Mouse (Mus musculus) heart, embryonic 11.5 days (tissue): Measurements from ENCODE around the gene Pde12. TPM values are rescaled to one million over a fixed set of nuclear protein-coding genes. Genes with fewer than 3 reads are reported as not detected.
"Not testable (repeated sequence)": the region's sequence is repeated elsewhere in the genome, so short reads cannot be mapped to it uniquely, and the experiment has no call there.

Source experiments
- ATAC-seq: fragments of 200-750 bp; cut with Nextera tagmentation; replicated peaks from 2 replicates; pipeline ENCODE4 v1.8.0; 2017; ENCODE audit warnings: moderate library complexity; ENCODE audit not compliant: insufficient number of reproducible peaks, low FRiP score, low TSS enrichment
- H3K27ac ChIP-seq: fragments of 300-500 bp; sonication (generic); 2 replicates; pipeline ENCODE4 v1.5.1; 2014; ENCODE audit warnings: mild to moderate bottlenecking, low read depth, low read length
- H3K27me3 ChIP-seq: fragments of 300-500 bp; sonication (generic); 2 replicates; pipeline ENCODE4 v1.6.1; 2014; ENCODE audit warnings: mild to moderate bottlenecking, low read length, mixed read lengths; ENCODE audit not compliant: control insufficient read depth, insufficient read depth
- H3K36me3 ChIP-seq: fragments of 300-500 bp; sonication (generic); 2 replicates; pipeline ENCODE4 v1.6.1; 2014; ENCODE audit warnings: mild to moderate bottlenecking, low read length, moderate library complexity, mixed read lengths; ENCODE audit not compliant: control insufficient read depth, insufficient read depth
- H3K4me1 ChIP-seq: fragments of 300-500 bp; sonication (generic); 2 replicates; pipeline ENCODE4 v1.6.1; 2014; ENCODE audit warnings: low read length; ENCODE audit not compliant: control insufficient read depth, insufficient read depth
- H3K4me2 ChIP-seq: fragments of 300-500 bp; sonication (generic); 2 replicates; pipeline ENCODE4 v1.6.1; 2014; ENCODE audit warnings: mild to moderate bottlenecking, moderate library complexity
- H3K4me3 ChIP-seq: fragments of 300-500 bp; sonication (generic); 2 replicates; pipeline ENCODE4 v1.5.1; 2014; ENCODE audit warnings: low read depth, low read length
- H3K9ac ChIP-seq: fragments of 300-500 bp; sonication (generic); 2 replicates; pipeline ENCODE4 v1.6.1; 2014; ENCODE audit warnings: mild to moderate bottlenecking, low read depth, low read length, moderate library complexity
- H3K9me3 ChIP-seq: fragments of 300-500 bp; sonication (generic); replicated peaks from 2 replicates; pipeline ENCODE4 v1.6.1; 2016; ENCODE audit warnings: low read length; ENCODE audit not compliant: control insufficient read depth
- WGBS: fragments of 180-500 bp; shearing (Covaris S2); extraction: QIAGEN DNeasy Blood & Tissue Kit; methylation state at CpG from one replicate; pipeline ENCODE4 v1.1.7; 2014; ENCODE audit not compliant: insufficient replicate concordance; 5-methylcytosine and 5-hydroxymethylcytosine counted together
- polyA plus RNA-seq: library from polyadenylated mRNA; unstranded; fragments of >200 nt; fragmentation: Nextera tagmentation; extraction: Ambion mirVana; gene quantifications from 2 replicates; pipeline ENCODE4 v1.2.1, GENCODE M21; 2014

The Pde12 gene
- 11.0 and 11.4 TPM in 2 replicates for polyA plus RNA-seq

- peak within 1 kb of the TSS; percentile 90 for H3K9ac ChIP-seq
- peak within 1 kb of the TSS; percentile 87 for H3K4me2 ChIP-seq
- H3K4me1 ChIP-seq: peaks cover 15% of the 10 kb centered on the region; the same call in 1 of the 2 replicates
- under 1% methylated on average over 70 of the region's 70 CpGs for WGBS
- peaks cover 5% of the 10 kb centered on the region for H3K36me3 ChIP-seq
- no peaks in the 10 kb centered on the region for H3K27me3 ChIP-seq
- ATAC-seq: peak; percentile 84
- peak within 1 kb of the TSS; percentile 97 for H3K4me3 ChIP-seq
- peak within 1 kb of the TSS; percentile 90 for H3K27ac ChIP-seq
- no peaks in the 10 kb centered on the region for H3K9me3 ChIP-seq
These were observed at the start of gene Pde12 for GRCm38 (mm10) chr14:26669292-26670073. Pde12 (minus strand) TSS chr14:26669883.

DNA sequence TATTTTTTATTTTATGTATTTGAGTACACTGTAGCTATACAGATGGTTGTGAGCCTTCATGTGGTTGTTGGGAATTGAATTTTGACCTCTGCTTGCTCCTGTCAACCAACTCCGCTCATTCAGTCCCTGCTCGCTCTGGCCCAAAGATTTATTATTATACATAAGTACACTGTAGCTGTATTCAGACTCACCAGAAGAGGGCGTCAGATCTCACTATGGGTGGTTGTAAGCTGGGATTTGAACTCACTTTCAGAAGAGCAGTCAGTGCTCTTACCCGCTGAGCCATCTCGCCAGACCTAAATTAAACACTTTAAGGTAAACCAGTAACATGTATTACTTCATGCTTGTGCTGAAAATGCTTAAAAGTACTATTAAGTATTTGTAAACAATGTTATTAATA lies 35.6 kb upstream of the Pde12 start:
- WGBS: 84% methylated on average over 5 of the region's 5 CpGs
- H3K27ac ChIP-seq, H3K4me2 ChIP-seq, ATAC-seq, H3K9ac ChIP-seq, H3K27me3 ChIP-seq, H3K9me3 ChIP-seq, H3K36me3 ChIP-seq, H3K4me1 ChIP-seq, H3K4me3 ChIP-seq: not testable (repeated sequence)

DNA sequence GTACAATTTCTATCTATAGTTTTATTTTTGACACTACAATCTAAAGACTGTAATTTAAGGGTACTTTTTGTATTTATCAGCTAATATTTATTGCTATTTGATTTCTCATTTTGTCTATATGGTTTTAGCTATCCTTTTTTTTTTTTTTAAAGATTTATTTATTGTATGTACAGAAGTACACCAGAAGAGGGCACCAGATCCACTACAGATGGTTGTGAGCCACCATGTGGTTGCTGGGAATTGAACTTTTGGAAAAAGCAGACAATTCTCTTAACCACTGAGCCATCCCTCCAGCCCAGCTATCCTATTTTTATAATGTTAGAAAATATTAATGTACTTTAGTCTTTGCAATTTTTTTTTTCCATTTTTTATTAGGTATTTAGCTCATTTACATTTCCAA lies 28.2 kb upstream of the Pde12 start:
- Histone ChIP-seq H3K4me3 (no peak overlapping the region), H3K36me3 (no peaks in the 10 kb centered on the region), H3K27ac (no peak overlapping the region), H3K9ac (no peak overlapping the region), H3K4me2 (no peak overlapping the region), H3K9me3 (no peaks in the 10 kb centered on the region), H3K27me3 (no peaks in the 10 kb centered on the region), H3K4me1 (no peaks in the 10 kb centered on the region)
- ATAC-seq: no peak

GRCm38 (mm10) chr14:26692974-26693373 lies 23.3 kb upstream of the Pde12 start, which contains the start of gene Dnah12:
Dnah12 (plus strand) TSS chr14:26693274.
- H3K27ac ChIP-seq: no peak within 1 kb of the TSS
- no peak within 1 kb of the TSS for H3K4me2 ChIP-seq
- H3K4me3 ChIP-seq: no peak within 1 kb of the TSS
- H3K9me3 ChIP-seq: no peaks in the 10 kb centered on the region
- no peak within 1 kb of the TSS for H3K9ac ChIP-seq
- H3K27me3 ChIP-seq: no peaks in the 10 kb centered on the region
- WGBS: 79% methylated on average over 3 of the region's 3 CpGs
- no peaks in the 10 kb centered on the region for H3K4me1 ChIP-seq
- no peak for ATAC-seq
- no peaks in the 10 kb centered on the region for H3K36me3 ChIP-seq

GRCm38 (mm10) chr14:26691363-26691762 lies 21.7 kb upstream of the Pde12 start:
- no peak overlapping the region for H3K4me2 ChIP-seq
- H3K27me3 ChIP-seq: no peaks in the 10 kb centered on the region
- no peak for ATAC-seq
- peak overlapping the region; percentile 63 for H3K27ac ChIP-seq
- WGBS: 45% methylated on average over 2 of the region's 2 CpGs
- H3K4me1 ChIP-seq: no peaks in the 10 kb centered on the region
- no peak overlapping the region for H3K4me3 ChIP-seq
- no peak overlapping the region for H3K9ac ChIP-seq
- H3K9me3 ChIP-seq: no peaks in the 10 kb centered on the region
- no peaks in the 10 kb centered on the region for H3K36me3 ChIP-seq

DNA sequence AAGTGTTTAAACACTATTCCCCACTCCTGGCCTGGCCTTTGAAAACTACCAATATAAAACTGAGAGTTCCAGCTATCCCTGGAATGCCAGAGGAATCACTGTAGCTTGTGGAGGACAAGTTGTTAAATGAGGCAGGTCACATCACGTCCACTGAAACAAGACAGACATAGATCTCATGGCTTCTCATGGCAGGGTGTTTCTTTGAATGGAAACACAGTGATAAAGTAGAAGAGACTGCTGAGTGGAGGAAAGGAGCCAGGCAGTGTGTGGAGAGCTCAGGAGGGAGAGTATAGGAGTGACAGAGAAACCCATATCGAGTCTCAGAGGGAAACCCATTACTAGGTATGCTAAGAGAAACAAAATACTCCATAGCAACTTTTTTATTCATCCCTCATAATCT lies 21.0 kb upstream of the Pde12 start:
- no peaks in the 10 kb centered on the region for H3K4me1 ChIP-seq
- peak overlapping the region; percentile 74 for H3K27ac ChIP-seq
- 25% methylated on average over 2 of the region's 2 CpGs for WGBS
- H3K27me3 ChIP-seq: no peaks in the 10 kb centered on the region
- no peak overlapping the region for H3K4me2 ChIP-seq
- H3K9ac ChIP-seq: no peak overlapping the region
- ATAC-seq: 0 out of 2 replicates have a peak, but pooled peaks have one; percentile 26
- H3K36me3 ChIP-seq: no peaks in the 10 kb centered on the region
- no peaks in the 10 kb centered on the region for H3K9me3 ChIP-seq
- no peak overlapping the region for H3K4me3 ChIP-seq

DNA sequence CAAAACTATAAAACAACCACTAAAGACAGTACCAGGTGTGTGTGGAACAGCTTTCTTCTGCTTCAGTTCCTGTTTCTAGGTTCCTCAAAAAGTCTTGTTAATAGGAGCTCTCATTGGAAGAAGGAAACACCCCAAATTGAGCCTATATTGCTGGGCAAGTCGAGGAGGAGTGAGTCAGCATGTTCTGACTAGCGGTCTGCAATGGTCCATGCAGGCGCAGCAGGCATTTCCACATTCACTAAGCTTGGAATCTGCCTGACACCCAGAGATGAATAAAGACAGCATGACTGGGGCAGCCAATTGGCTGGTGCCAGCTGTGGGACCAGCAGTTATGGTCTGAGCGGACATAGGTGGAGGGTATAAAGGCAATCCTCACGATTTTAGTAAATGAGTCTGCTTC lies 6.1 kb upstream of the Pde12 start:
- no peaks in the 10 kb centered on the region for H3K36me3 ChIP-seq
- H3K27me3 ChIP-seq: no peaks in the 10 kb centered on the region
- H3K4me1 ChIP-seq: no peaks in the 10 kb centered on the region
- H3K4me3 ChIP-seq: no peak overlapping the region
- H3K4me2 ChIP-seq: peak overlapping the region; percentile 48
- no peak for ATAC-seq
- no peaks in the 10 kb centered on the region for H3K9me3 ChIP-seq
- H3K27ac ChIP-seq: no peak overlapping the region
- H3K9ac ChIP-seq: no peak overlapping the region
- WGBS: 64% methylated on average over 5 of the region's 5 CpGs

DNA sequence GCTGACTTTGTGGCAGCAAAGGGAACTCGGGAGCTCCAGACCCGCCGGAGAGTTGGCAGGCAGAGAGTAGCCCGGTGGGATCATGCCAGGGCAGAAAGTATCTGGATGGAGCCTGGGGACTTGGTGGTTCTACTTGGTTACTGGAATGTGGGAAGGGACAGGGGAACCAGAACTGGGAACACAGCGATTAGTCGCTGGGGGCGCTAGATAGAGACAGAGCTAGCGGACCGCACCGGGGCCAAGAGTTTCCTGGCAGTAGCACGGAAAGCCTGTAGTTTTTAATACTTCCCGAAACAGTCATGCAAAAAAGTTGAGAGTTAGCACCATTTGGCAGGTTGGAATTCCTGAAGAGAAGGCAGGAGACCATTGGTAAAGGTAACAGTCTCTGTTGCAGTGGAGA lies 5.7 kb upstream of the Pde12 start:
- H3K36me3 ChIP-seq: no peaks in the 10 kb centered on the region
- peak overlapping the region; percentile 48 for H3K4me2 ChIP-seq
- H3K9ac ChIP-seq: no peak overlapping the region
- no peak overlapping the region for H3K27ac ChIP-seq
- H3K9me3 ChIP-seq: no peaks in the 10 kb centered on the region
- no peaks in the 10 kb centered on the region for H3K27me3 ChIP-seq
- H3K4me3 ChIP-seq: no peak overlapping the region
- no peak for ATAC-seq
- whole genome bisulfite sequencing: 17% methylated on average over 12 of the region's 12 CpGs
- H3K4me1 ChIP-seq: peaks cover 3% of the 10 kb centered on the region; the same call in 1 of the 2 replicates
